Mouse (Mus musculus): ENCODE measurements at regions not wholly inside any gene's neighbourhood (a gene's known extent, or its start where the extent isn't known, plus 50 kb on each side); places are given as distances from the start of the nearest gene placed in this dataset.

DNA sequence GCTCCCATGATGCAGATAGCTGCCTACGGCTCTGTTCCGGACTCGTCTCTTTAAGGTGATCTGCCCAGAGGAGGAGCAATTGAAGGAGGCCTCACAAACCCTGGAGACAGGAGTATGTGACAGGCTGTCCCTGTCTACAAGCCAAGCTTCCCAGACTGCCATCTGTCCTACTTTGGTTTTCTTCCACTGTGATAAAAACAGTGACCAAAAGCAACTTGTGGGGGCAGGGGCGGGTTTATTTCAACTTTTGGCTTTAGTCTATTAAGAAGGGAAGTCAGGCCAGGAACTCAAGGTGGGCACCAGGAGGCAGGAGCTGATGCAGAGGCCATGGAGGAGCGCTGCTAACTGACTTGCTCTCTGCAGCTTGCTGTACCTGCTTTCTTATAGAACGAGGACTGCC is 193.9 kb downstream of the Opa1 start:
- TF ChIP-seq POLR2A (IDR thresholded peaks at IDR 0.05; ENCODE audit: control insufficient read depth, low read depth, low read length) (no peak), CTCF (IDR thresholded peaks at IDR 0.05; ENCODE audit: control insufficient read depth, insufficient read depth, insufficient replicate concordance, low read depth, low read length) (no peak)
